Mouse (Mus musculus) spleen, adult 2 months (tissue): ENCODE measurements at regions not wholly inside any gene's neighbourhood (a gene's known extent, or its start where the extent isn't known, plus 50 kb on each side); places are given as distances from the start of the nearest gene placed in this dataset.

ENCODE experiments used
- DNase-seq, 2 experiments: peaks; one replicate each; pipeline versions ENCODE4 v3.0.0 to v3.0.0-alpha.2; 2012 to 2021; ENCODE audit warnings: low spot score in 2 of 2, low read depth in 1 of 2
- H3K27ac ChIP-seq: fragments of 200-500 bp; 2 replicates; pipeline ENCODE4 v1.5.1; 2012; ENCODE audit warnings: low read length, inconsistent platforms; ENCODE audit not compliant: insufficient read depth
- H3K27me3 ChIP-seq: fragments of 200-500 bp; 2 replicates; pipeline ENCODE4 v1.6.1; 2012; ENCODE audit warnings: mild to moderate bottlenecking, moderate library complexity, low read length, inconsistent platforms; ENCODE audit not compliant: control insufficient read depth, insufficient read depth
- H3K36me3 ChIP-seq: fragments of 200-500 bp; 2 replicates; pipeline ENCODE4 v1.6.1; 2012; ENCODE audit warnings: mild to moderate bottlenecking, low read length, inconsistent platforms; ENCODE audit not compliant: control insufficient read depth, insufficient read depth
- H3K4me1 ChIP-seq: fragments of 200-500 bp; 2 replicates; pipeline ENCODE4 v1.6.1; 2011; ENCODE audit warnings: inconsistent platforms; ENCODE audit not compliant: control insufficient read depth, insufficient read depth, insufficient read length
- H3K4me3 ChIP-seq: fragments of 200-500 bp; 2 replicates; pipeline ENCODE4 v1.5.1; 2011; ENCODE audit warnings: mild to moderate bottlenecking, inconsistent platforms; ENCODE audit not compliant: insufficient read depth, insufficient read length; ENCODE audit errors: extremely low read depth
- CTCF ChIP-seq: fragments of 200-500 bp; IDR thresholded peaks from 2 replicates; pipeline ENCODE4 v1.5.1; 2011; ENCODE audit warnings: mild to moderate bottlenecking, inconsistent platforms; ENCODE audit not compliant: insufficient read depth, insufficient read length, insufficient replicate concordance; ENCODE audit errors: extremely low read depth
- POLR2A ChIP-seq: fragments of 200-500 bp; IDR thresholded peaks from 2 replicates; pipeline ENCODE4 v1.6.1; 2011; ENCODE audit warnings: low read depth, low read length, inconsistent platforms
- WGBS: fragments of 180-500 bp; shearing (Covaris S2); methylation state at CpG from one replicate; pipeline ENCODE4 v1.1.7; 2018; 5-methylcytosine and 5-hydroxymethylcytosine counted together

- no peaks in the 10 kb centered on the region for H3K36me3 ChIP-seq
- H3K27me3 ChIP-seq: no peaks in the 10 kb centered on the region
- TF ChIP-seq CTCF (no peak), POLR2A (no peak)
- H3K4me1 ChIP-seq: no peaks in the 10 kb centered on the region
- H3K4me3 ChIP-seq: no peak overlapping the region
- H3K27ac ChIP-seq: no peak overlapping the region
- WGBS: 55% methylated on average over 3 of the region's 3 CpGs
- no peak for DNase-seq
Observed at GRCm38 (mm10) chr11:40596347-40596746, 98.7 kb downstream of the Mat2b start.

DNA sequence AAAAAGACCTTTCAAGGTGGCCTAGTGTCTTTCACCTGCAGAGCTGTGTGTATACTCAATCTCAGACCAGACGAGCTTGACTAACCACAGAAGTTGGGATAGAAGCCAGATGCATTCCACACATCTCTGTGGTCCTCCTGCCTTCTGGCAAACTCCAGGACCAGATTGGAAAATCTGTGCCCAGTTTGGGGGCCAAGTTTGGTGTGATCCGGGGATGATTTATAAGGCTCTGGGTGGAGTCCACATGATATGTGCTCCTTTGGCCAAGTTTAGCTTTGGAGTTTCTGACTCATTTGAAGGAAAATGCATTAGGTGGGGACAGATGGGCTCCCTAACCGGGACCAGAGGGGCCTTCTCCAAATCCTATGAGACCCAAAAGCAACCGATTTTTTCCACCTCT lies 102.9 kb downstream of the Mat2b start:
- TF ChIP-seq CTCF (no peak), POLR2A (no peak)
- no peaks in the 10 kb centered on the region for H3K27me3 ChIP-seq
- H3K36me3 ChIP-seq: no peaks in the 10 kb centered on the region
- no peak overlapping the region for H3K4me3 ChIP-seq
- no peak overlapping the region for H3K27ac ChIP-seq
- no peaks in the 10 kb centered on the region for H3K4me1 ChIP-seq
- WGBS: 78% methylated on average over 4 of the region's 4 CpGs
- no peak for DNase-seq

GRCm38 (mm10) chr11:40573758-40574139 lies 121.3 kb downstream of the Mat2b start:
- Histone ChIP-seq H3K27ac (no peak overlapping the region), H3K27me3 (no peaks in the 10 kb centered on the region), H3K4me3 (no peak overlapping the region), H3K36me3 (no peaks in the 10 kb centered on the region), H3K4me1 (no peaks in the 10 kb centered on the region)
- 42% methylated on average over 3 of the region's 3 CpGs for WGBS
- TF ChIP-seq CTCF (no peak), POLR2A (no peak)
- DNase-seq: no peak

- TF ChIP-seq POLR2A: no peak
- no peak for TF ChIP-seq CTCF
- Histone ChIP-seq H3K27ac (no peak overlapping the region), H3K36me3 (no peaks in the 10 kb centered on the region), H3K27me3 (no peaks in the 10 kb centered on the region), H3K4me3 (no peak overlapping the region), H3K4me1 (no peaks in the 10 kb centered on the region)
- WGBS: 45% methylated on average over 12 of the region's 12 CpGs
- DNase-seq: no peak
Observed at GRCm38 (mm10) chr11:40572953-40573757, 121.8 kb downstream of the Mat2b start.

DNA sequence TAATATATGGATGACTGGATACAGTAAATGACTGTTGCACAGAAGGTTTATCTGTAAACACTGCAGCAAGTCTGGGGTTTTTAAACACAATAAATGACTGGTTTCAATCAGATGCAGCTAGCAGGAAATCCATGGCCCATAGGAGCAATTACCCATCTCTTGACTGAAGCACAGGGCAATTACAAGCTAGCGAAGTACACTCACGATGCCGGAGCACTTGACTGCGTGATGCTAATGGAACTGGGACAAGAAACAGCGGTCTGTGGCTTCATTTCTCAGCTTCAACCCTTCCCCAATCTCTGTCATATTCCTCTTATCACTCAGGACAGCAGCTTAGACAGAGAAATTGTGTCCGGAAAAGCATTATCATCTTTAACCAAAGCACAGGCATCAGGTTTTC lies 132.1 kb downstream of the Mat2b start:
- no peaks in the 10 kb centered on the region for H3K4me1 ChIP-seq
- no peak for TF ChIP-seq POLR2A
- WGBS: 88% methylated on average over 6 of the region's 6 CpGs
- H3K4me3 ChIP-seq: no peak overlapping the region
- H3K27ac ChIP-seq: no peak overlapping the region
- no peaks in the 10 kb centered on the region for H3K27me3 ChIP-seq
- no peak for DNase-seq
- no peaks in the 10 kb centered on the region for H3K36me3 ChIP-seq

GRCm38 (mm10) chr11:40561983-40562382 lies 133.0 kb downstream of the Mat2b start:
- 92% methylated on average over 2 of the region's 2 CpGs for WGBS
- Histone ChIP-seq H3K4me1 (no peaks in the 10 kb centered on the region), H3K36me3 (no peaks in the 10 kb centered on the region), H3K27me3 (no peaks in the 10 kb centered on the region), H3K27ac (no peak overlapping the region), H3K4me3 (no peak overlapping the region)
- DNase-seq: no peak
- no peak for TF ChIP-seq CTCF
- TF ChIP-seq POLR2A: no peak

GRCm38 (mm10) chr11:40561400-40561799 lies 133.6 kb downstream of the Mat2b start:
- Histone ChIP-seq H3K36me3 (no peaks in the 10 kb centered on the region), H3K27ac (no peak overlapping the region), H3K4me1 (no peaks in the 10 kb centered on the region), H3K27me3 (no peaks in the 10 kb centered on the region), H3K4me3 (no peak overlapping the region)
- no peak for DNase-seq
- 93% methylated on average over 2 of the region's 2 CpGs for WGBS
- no peak for TF ChIP-seq CTCF
- TF ChIP-seq POLR2A: no peak

GRCm38 (mm10) chr11:40558486-40558885 lies 136.5 kb downstream of the Mat2b start:
- H3K36me3 ChIP-seq: no peaks in the 10 kb centered on the region
- 85% methylated on average over 2 of the region's 2 CpGs for WGBS
- H3K27ac ChIP-seq: no peak overlapping the region
- TF ChIP-seq CTCF (no peak), POLR2A (no peak)
- H3K4me3 ChIP-seq: no peak overlapping the region
- H3K27me3 ChIP-seq: no peaks in the 10 kb centered on the region
- no peaks in the 10 kb centered on the region for H3K4me1 ChIP-seq
- DNase-seq: no peak
